In the genomic region with DNA sequence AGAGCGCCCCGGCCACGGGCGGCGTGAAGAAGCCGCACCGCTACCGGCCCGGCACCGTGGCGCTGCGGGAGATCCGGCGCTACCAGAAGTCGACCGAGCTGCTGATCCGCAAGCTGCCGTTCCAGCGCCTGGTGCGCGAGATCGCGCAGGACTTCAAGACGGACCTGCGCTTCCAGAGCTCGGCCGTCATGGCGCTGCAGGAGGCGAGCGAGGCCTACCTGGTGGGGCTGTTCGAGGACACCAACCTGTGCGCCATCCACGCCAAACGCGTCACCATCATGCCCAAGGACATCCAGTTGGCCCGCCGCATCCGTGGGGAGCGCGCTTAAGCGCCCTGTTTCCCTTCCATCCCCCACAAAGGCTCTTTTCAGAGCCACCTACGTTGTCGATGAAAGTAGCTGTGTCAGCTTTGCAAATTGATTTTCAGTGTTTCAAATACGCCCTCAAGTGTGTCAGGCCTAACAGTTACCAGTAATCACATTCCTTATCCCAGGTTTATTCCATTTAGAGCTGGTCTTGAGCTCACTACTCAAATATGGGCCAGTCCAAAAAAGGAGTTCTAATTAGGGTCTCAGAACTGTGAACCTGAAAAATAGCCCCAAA, we compare ENCODE assay signal across 8 mouse cellular contexts. TPM values are rescaled to one million over a fixed set of nuclear protein-coding genes. Genes with fewer than 3 reads are reported as not detected.
A peak's percentile ranks its signal among the peaks of the same experiment; 100 is the strongest.
DNase-seq lines count a peak whose midpoint lies in the region; ATAC-seq lines count a peak whose summit lies in the region.
"Not testable (repeated sequence)": the region's sequence is repeated elsewhere in the genome, so short reads cannot be mapped to it uniquely, and the experiment has no call there.
"Had no signal": no experiment of that assay in that cellular context is flagged by ENCODE, and none has a peak within 500 bp of the region (broad histone marks: within the 10 kb centered on the region; RNA-seq: fewer than 3 reads in every experiment).

No protein-coding gene starts in this region.

- peak overlapping the region; percentile 71 for H3K9ac ChIP-seq in embryonic facial prominence, embryonic 14.5 days (ENCODE audit: low read depth, low read length)
- peak overlapping the region; percentile 79 for H3K9ac ChIP-seq in heart, embryonic 11.5 days (ENCODE audit: low read depth, low read length)
- peak overlapping the region; percentile 68 for H3K9ac ChIP-seq in intestine, embryonic 16.5 days (ENCODE audit: low read depth, low read length)
- 0 out of 2 replicates have a peak overlapping the region, but pooled peaks have one; percentile 20 for H3K9ac ChIP-seq in limb, embryonic 15.5 days

- not testable (repeated sequence) for H3K36me3 ChIP-seq in embryonic facial prominence, embryonic 14.5 days (ENCODE audit: control insufficient read depth, insufficient read depth, low read length); heart, embryonic 11.5 days (ENCODE audit: control insufficient read depth, insufficient read depth, low read length); intestine, embryonic 16.5 days (ENCODE audit: control insufficient read depth, insufficient read depth, low read length); limb, embryonic 15.5 days

- peak overlapping the region; percentile 79 for H3K4me2 ChIP-seq in embryonic facial prominence, embryonic 14.5 days (ENCODE audit: low read depth, low read length)
- H3K4me2 ChIP-seq in heart, embryonic 11.5 days, result peak overlapping the region; percentile 77
- peak overlapping the region; percentile 63 for H3K4me2 ChIP-seq in intestine, embryonic 16.5 days (ENCODE audit: low read depth, low read length)
- H3K4me2 ChIP-seq in limb, embryonic 15.5 days, result peak overlapping the region; percentile 60

- H3K4me1 ChIP-seq in embryonic facial prominence, embryonic 14.5 days (ENCODE audit: control insufficient read depth, insufficient read depth, low read length), result peaks cover 14% of the 10 kb centered on the region
- not testable (repeated sequence) for H3K4me1 ChIP-seq in heart, embryonic 11.5 days (ENCODE audit: control insufficient read depth, insufficient read depth, low read length)
- H3K4me1 ChIP-seq in intestine, embryonic 16.5 days (ENCODE audit: control insufficient read depth, insufficient read depth, low read length), result peaks cover 16% of the 10 kb centered on the region
- peaks cover 19% of the 10 kb centered on the region for H3K4me1 ChIP-seq in limb, embryonic 15.5 days

- WGBS in embryonic facial prominence, embryonic 14.5 days, result under 1% methylated on average over 8 of the region's 44 CpGs
- under 1% methylated on average over 9 of the region's 44 CpGs for WGBS in heart, embryonic 11.5 days (ENCODE audit: insufficient replicate concordance)
- WGBS in intestine, embryonic 16.5 days, result 1% methylated on average over 9 of the region's 44 CpGs
- 0% methylated on average over 12 of the region's 44 CpGs for WGBS in limb, embryonic 15.5 days

- peak; percentile 26 for DNase-seq in adrenal gland, postnatal 10 days
- not testable (repeated sequence) for DNase-seq in embryonic facial prominence, embryonic 14.5 days (ENCODE audit: low spot score)
- DNase-seq in ovary, postnatal 36 days (ENCODE audit: low spot score), result peak; percentile 25

- H3K27me3 ChIP-seq in embryonic facial prominence, embryonic 14.5 days (replicated peaks; ENCODE audit: control insufficient read depth, insufficient read depth, low read length); heart, embryonic 11.5 days (ENCODE audit: control insufficient read depth, insufficient read depth, low read length); intestine, embryonic 16.5 days (replicated peaks; ENCODE audit: control insufficient read depth, insufficient read depth, low read length); limb, embryonic 15.5 days: not testable (repeated sequence)

- peak overlapping the region; percentile 98 for H3K27ac ChIP-seq in embryonic facial prominence, embryonic 14.5 days (replicated peaks; ENCODE audit: low read depth, low read length)
- peak overlapping the region; percentile 97 for H3K27ac ChIP-seq in heart, embryonic 11.5 days (ENCODE audit: low read depth, low read length)
- H3K27ac ChIP-seq in intestine, embryonic 16.5 days (ENCODE audit: low read length), result peak overlapping the region; percentile 92
- peak overlapping the region; percentile 96 for H3K27ac ChIP-seq in limb, embryonic 15.5 days

- H3K9me3 ChIP-seq in embryonic facial prominence, embryonic 14.5 days (ENCODE audit: control insufficient read depth, low read length); heart, embryonic 11.5 days (replicated peaks; ENCODE audit: control insufficient read depth, low read length); intestine, embryonic 16.5 days (ENCODE audit: control insufficient read depth, low read length); limb, embryonic 15.5 days: not testable (repeated sequence)

- H3K4me3 ChIP-seq in embryonic facial prominence, embryonic 14.5 days (ENCODE audit: low read depth, low read length), result peak overlapping the region; percentile 50
- peak overlapping the region; percentile 39 for H3K4me3 ChIP-seq in heart, embryonic 11.5 days (ENCODE audit: low read depth, low read length)
- H3K4me3 ChIP-seq in intestine, embryonic 16.5 days (ENCODE audit: low read length), result peak overlapping the region; percentile 50
- H3K4me3 ChIP-seq in limb, embryonic 15.5 days, result peak overlapping the region; percentile 52

- peak; percentile 5 for ATAC-seq in embryonic facial prominence, embryonic 14.5 days (ENCODE audit: low read depth)
- ATAC-seq in heart, embryonic 11.5 days (replicated peaks; ENCODE audit: insufficient number of reproducible peaks, low FRiP score, low TSS enrichment), result peak; percentile 13; the same call in 1 of the 2 replicates
- ATAC-seq in intestine, embryonic 16.5 days, result peak; percentile 42
- peak; percentile 7; the same call in 1 of the 2 replicates for ATAC-seq in limb, embryonic 15.5 days (ENCODE audit: insufficient number of reproducible peaks, low FRiP score, low TSS enrichment, low read depth)
- ATAC-seq in megakaryocyte-erythroid progenitor cell, adult 5-6 weeks (replicated peaks; ENCODE audit: low FRiP score, low TSS enrichment, poor library complexity, severe bottlenecking), result peak; percentile 36

RNA-seq across cellular contexts. Expression of gene Hist2h3b, which starts 0.4 kb away (rescaled TPM):
- 100 to 1,000 TPM; 500 to 681 TPM for total RNA-seq in adrenal gland, postnatal 10 days (2021)
- 44.3 and 57.8 TPM in 2 replicates for polyA plus RNA-seq in embryonic facial prominence, embryonic 14.5 days (2014; fragmentation: Nextera tagmentation; extraction: Ambion mirVana)
- polyA plus RNA-seq in heart, embryonic 11.5 days (2014; fragmentation: Nextera tagmentation; extraction: Ambion mirVana), result 24.3 and 29.5 TPM in 2 replicates
- polyA plus RNA-seq in intestine, embryonic 16.5 days (2015; fragmentation: Nextera tagmentation; extraction: Ambion mirVana), result 21.2 and 30.8 TPM in 2 replicates
- polyA plus RNA-seq in limb, embryonic 15.5 days (2015; fragmentation: Nextera tagmentation; extraction: Ambion mirVana), result 37.0 and 53.8 TPM in 2 replicates
- 432 and 521 TPM in 2 replicates for total RNA-seq in megakaryocyte-erythroid progenitor cell, adult 5-6 weeks (2014; fragmentation: Nextera tagmentation)
- total RNA-seq in megakaryocyte-erythroid progenitor cell, adult 5-6 weeks (2017), result 172 and 646 TPM in 2 replicates

RNA-seq across cellular contexts. Expression of gene Hist2h2bb, which starts 0.7 kb away (rescaled TPM):
- 100 to 1,000 TPM; 491 to 635 TPM for total RNA-seq in adrenal gland, postnatal 10 days (2021)
- polyA plus RNA-seq in embryonic facial prominence, embryonic 14.5 days (2014; fragmentation: Nextera tagmentation; extraction: Ambion mirVana), result 8.9 and 12.7 TPM in 2 replicates
- 6.6 and 7.1 TPM in 2 replicates for polyA plus RNA-seq in heart, embryonic 11.5 days (2014; fragmentation: Nextera tagmentation; extraction: Ambion mirVana)
- 5.3 and 6.2 TPM in 2 replicates for polyA plus RNA-seq in intestine, embryonic 16.5 days (2015; fragmentation: Nextera tagmentation; extraction: Ambion mirVana)
- polyA plus RNA-seq in limb, embryonic 15.5 days (2015; fragmentation: Nextera tagmentation; extraction: Ambion mirVana), result 5.2 and 10.7 TPM in 2 replicates
- total RNA-seq in megakaryocyte-erythroid progenitor cell, adult 5-6 weeks (2014; fragmentation: Nextera tagmentation), result 1,021 and 1,485 TPM in 2 replicates
- total RNA-seq in megakaryocyte-erythroid progenitor cell, adult 5-6 weeks (2017), result 6,042 and 11,084 TPM in 2 replicates

RNA-seq across cellular contexts. Expression of gene Hist2h4, which starts 5.8 kb away (rescaled TPM):
- total RNA-seq in adrenal gland, postnatal 10 days (2021), result 10 to 100 TPM; 71.1 to 77.9 TPM
- polyA plus RNA-seq in embryonic facial prominence, embryonic 14.5 days (2014; fragmentation: Nextera tagmentation; extraction: Ambion mirVana), result 6.9 TPM in 2 replicates
- 1.3 and 2.7 TPM in 2 replicates for polyA plus RNA-seq in heart, embryonic 11.5 days (2014; fragmentation: Nextera tagmentation; extraction: Ambion mirVana)
- polyA plus RNA-seq in intestine, embryonic 16.5 days (2015; fragmentation: Nextera tagmentation; extraction: Ambion mirVana), result 5.3 and 5.8 TPM in 2 replicates
- 3.9 and 11.4 TPM in 2 replicates for polyA plus RNA-seq in limb, embryonic 15.5 days (2015; fragmentation: Nextera tagmentation; extraction: Ambion mirVana)
- 76.1 and 135 TPM in 2 replicates for total RNA-seq in megakaryocyte-erythroid progenitor cell, adult 5-6 weeks (2014; fragmentation: Nextera tagmentation)
- total RNA-seq in megakaryocyte-erythroid progenitor cell, adult 5-6 weeks (2017), result 49.9 and 105 TPM in 2 replicates

RNA-seq across cellular contexts. Expression of gene Hist2h3c1, which starts 22.4 kb away (rescaled TPM):
- total RNA-seq in adrenal gland, postnatal 10 days (2021), result under 1 TPM in 1 of 2 experiments, not detected in 1; 0.39 TPM
- 0.48 TPM in 1 of 2 replicates, not detected in the other for polyA plus RNA-seq in embryonic facial prominence, embryonic 14.5 days (2014; fragmentation: Nextera tagmentation; extraction: Ambion mirVana)
- polyA plus RNA-seq in heart, embryonic 11.5 days (2014; fragmentation: Nextera tagmentation; extraction: Ambion mirVana), result 0.66 and 1.2 TPM in 2 replicates
- 1.3 and 1.8 TPM in 2 replicates for polyA plus RNA-seq in intestine, embryonic 16.5 days (2015; fragmentation: Nextera tagmentation; extraction: Ambion mirVana)
- 0.13 and 0.60 TPM in 2 replicates for polyA plus RNA-seq in limb, embryonic 15.5 days (2015; fragmentation: Nextera tagmentation; extraction: Ambion mirVana)
- total RNA-seq in megakaryocyte-erythroid progenitor cell, adult 5-6 weeks (2014; fragmentation: Nextera tagmentation), result 2.9 and 4.4 TPM in 2 replicates
- not detected in 2 replicates for total RNA-seq in megakaryocyte-erythroid progenitor cell, adult 5-6 weeks (2017)
- polyA plus RNA-seq: large intestine, adult 2 months had no signal

RNA-seq across cellular contexts. Expression of gene Hist2h2aa1, which starts 23.6 kb away (rescaled TPM):
- 10 to 100 TPM; 27.3 to 37.4 TPM for total RNA-seq in adrenal gland, postnatal 10 days (2021)
- 19.8 and 22.0 TPM in 2 replicates for polyA plus RNA-seq in embryonic facial prominence, embryonic 14.5 days (2014; fragmentation: Nextera tagmentation; extraction: Ambion mirVana)
- 7.9 and 13.4 TPM in 2 replicates for polyA plus RNA-seq in heart, embryonic 11.5 days (2014; fragmentation: Nextera tagmentation; extraction: Ambion mirVana)
- polyA plus RNA-seq in intestine, embryonic 16.5 days (2015; fragmentation: Nextera tagmentation; extraction: Ambion mirVana), result 13.7 and 14.1 TPM in 2 replicates
- polyA plus RNA-seq in limb, embryonic 15.5 days (2015; fragmentation: Nextera tagmentation; extraction: Ambion mirVana), result 21.8 and 24.8 TPM in 2 replicates
- total RNA-seq in megakaryocyte-erythroid progenitor cell, adult 5-6 weeks (2014; fragmentation: Nextera tagmentation), result 17.9 and 44.2 TPM in 2 replicates
- 5,412 and 6,422 TPM in 2 replicates for total RNA-seq in megakaryocyte-erythroid progenitor cell, adult 5-6 weeks (2017)

Comparison
In these comparisons a context has a peak if more than half of its experiments do, and no peak if none do; other contexts are left out.
1. H3K9ac ChIP-seq: peak in every context shown above with its lines; median percentile 79 in heart, embryonic 11.5 days; 71 in embryonic facial prominence, embryonic 14.5 days; 68 in intestine, embryonic 16.5 days; 20 in limb, embryonic 15.5 days.